Mouse (Mus musculus) bone marrow macrophage, adult 2 months (primary cell): ENCODE data around the gene Arl4a. TPM values are rescaled to one million over a fixed set of nuclear protein-coding genes. Genes with fewer than 3 reads are reported as not detected.

Source experiments
- H3K27ac ChIP-seq: 2 replicates; pipeline ENCODE4 v1.5.1; 2012; ENCODE audit warnings: low read depth, low read length; ENCODE audit not compliant: insufficient read depth
- H3K4me1 ChIP-seq: 2 replicates; pipeline ENCODE4 v1.6.1; 2012; ENCODE audit warnings: low read length; ENCODE audit not compliant: control insufficient read depth, insufficient read depth
- H3K4me3 ChIP-seq: 2 replicates; pipeline ENCODE4 v1.5.1; 2012; ENCODE audit warnings: mild to moderate bottlenecking, low read length, moderate library complexity; ENCODE audit not compliant: insufficient read depth
- CTCF ChIP-seq: IDR thresholded peaks from 2 replicates; pipeline ENCODE4 v1.5.1; 2012; ENCODE audit warnings: low read depth, mild to moderate bottlenecking, low read length, moderate library complexity
- POLR2A ChIP-seq: IDR thresholded peaks from 2 replicates; pipeline ENCODE4 v1.6.1; 2012; ENCODE audit warnings: mild to moderate bottlenecking, low read depth, low read length, borderline replicate concordance
- polyA plus RNA-seq: library from polyadenylated mRNA; stranded (reverse); fragments of >200 nt; gene quantifications from 2 replicates; pipeline ENCODE4 v1.2.4, GENCODE M21; 2012; ENCODE audit not compliant: missing spikeins, insufficient read depth, insufficient read length

Gene Arl4a
- polyA plus RNA-seq, 1 experiment = 10.5 TPM

- TF ChIP-seq CTCF (no peak), POLR2A (no peak)
- H3K27ac ChIP-seq = peak overlapping the region; percentile 11; the same call in 1 of the 2 replicates
These were observed 1.2 kb downstream of the Arl4a start for GRCm38 (mm10) chr12:40036666-40037065.

GRCm38 (mm10) chr12:40035506-40035905 lies 2.3 kb downstream of the Arl4a start:
- Histone ChIP-seq H3K4me1 (peaks cover 6% of the 10 kb centered on the region), H3K4me3 (no peak overlapping the region), H3K27ac (no peak overlapping the region)
- TF ChIP-seq CTCF (no peak), POLR2A (no peak)

More at GRCm38 (mm10) chr12:40036666-40037065, 1.2 kb downstream of the Arl4a start:
- H3K4me1 ChIP-seq = peaks cover 6% of the 10 kb centered on the region
- H3K4me3 ChIP-seq = peak overlapping the region; percentile 79

GRCm38 (mm10) chr12:40029201-40029600 lies 8.6 kb downstream of the Arl4a start:
- TF ChIP-seq CTCF (no peak), POLR2A (no peak)

GRCm38 (mm10) chr12:40027846-40028245 lies 10.0 kb downstream of the Arl4a start:
- TF ChIP-seq POLR2A (no peak), CTCF (no peak)

More at GRCm38 (mm10) chr12:40029201-40029600, 8.6 kb downstream of the Arl4a start:
- Histone ChIP-seq H3K27ac (no peak overlapping the region), H3K4me3 (no peak overlapping the region), H3K4me1 (no peaks in the 10 kb centered on the region)

GRCm38 (mm10) chr12:40027444-40027843 lies 10.4 kb downstream of the Arl4a start:
- TF ChIP-seq CTCF = no peak
- no peak for TF ChIP-seq POLR2A
- Histone ChIP-seq H3K27ac (no peak overlapping the region), H3K4me3 (no peak overlapping the region), H3K4me1 (no peaks in the 10 kb centered on the region)

More at GRCm38 (mm10) chr12:40027846-40028245, 10.0 kb downstream of the Arl4a start:
- Histone ChIP-seq H3K27ac (no peak overlapping the region), H3K4me1 (no peaks in the 10 kb centered on the region), H3K4me3 (no peak overlapping the region)

GRCm38 (mm10) chr12:40023918-40024317 lies 13.9 kb downstream of the Arl4a start:
- no peaks in the 10 kb centered on the region for H3K4me1 ChIP-seq
- no peak for TF ChIP-seq CTCF
- TF ChIP-seq POLR2A = no peak
- H3K4me3 ChIP-seq = no peak overlapping the region
- no peak overlapping the region for H3K27ac ChIP-seq

GRCm38 (mm10) chr12:40023014-40023642 lies 14.7 kb downstream of the Arl4a start:
- Histone ChIP-seq H3K4me3 (no peak overlapping the region), H3K27ac (no peak overlapping the region), H3K4me1 (0 out of 2 replicates have a peak, but pooled peaks cover under 1% of the 10 kb centered on the region)
- TF ChIP-seq POLR2A = no peak
- no peak for TF ChIP-seq CTCF

- Histone ChIP-seq H3K27ac (no peak overlapping the region), H3K4me1 (0 out of 2 replicates have a peak, but pooled peaks cover 3% of the 10 kb centered on the region), H3K4me3 (no peak overlapping the region)
- TF ChIP-seq POLR2A = no peak
- no peak for TF ChIP-seq CTCF
These were observed 15.5 kb downstream of the Arl4a start for GRCm38 (mm10) chr12:40022344-40022743.

GRCm38 (mm10) chr12:40017955-40018505 lies 19.8 kb downstream of the Arl4a start:
- TF ChIP-seq POLR2A (no peak), CTCF (no peak)
- Histone ChIP-seq H3K4me3 (no peak overlapping the region), H3K4me1 (peaks cover 8% of the 10 kb centered on the region; the same call in 1 of the 2 replicates), H3K27ac (no peak overlapping the region)

- TF ChIP-seq CTCF (no peak), POLR2A (no peak)
- Histone ChIP-seq H3K27ac (no peak overlapping the region), H3K4me1 (peaks cover 8% of the 10 kb centered on the region; the same call in 1 of the 2 replicates), H3K4me3 (peak overlapping the region; percentile 54)
These were observed 21.0 kb downstream of the Arl4a start for GRCm38 (mm10) chr12:40016648-40017460.
